Mouse (Mus musculus): Measurements from ENCODE around the gene Vmn1r227.

Gene Vmn1r227

GRCm38 (mm10) chr17:20729543-20729942 is at the start of gene Vmn1r227:
TSS of gene Vmn1r227 (plus strand) at chr17:20729843.
- no peak for DNase-seq (ENCODE audit: low read depth, low spot score)

- DNase-seq (ENCODE audit: low read depth, low spot score), result no peak
Observed at GRCm38 (mm10) chr17:20682543-20682942, 47.1 kb upstream of the Vmn1r227 start, which contains the start of gene Vmn1r226. TSS of gene Vmn1r226 (plus strand) at chr17:20682843.

- no peak for DNase-seq (ENCODE audit: low read depth, low spot score)
Observed at GRCm38 (mm10) chr17:20786057-20786456, 56.4 kb downstream of the Vmn1r227 start, which contains the start of gene Vmn1r228. TSS of gene Vmn1r228 (minus strand) at chr17:20786157.

Data from telencephalon, adult 2 months (tissue).